Mouse (Mus musculus): ENCODE data around the gene Gm7903.
"Not testable (repeated sequence)": the region's sequence is repeated elsewhere in the genome, so short reads cannot be mapped to it uniquely, and the experiment has no call there.

The Gm7903 gene

DNA sequence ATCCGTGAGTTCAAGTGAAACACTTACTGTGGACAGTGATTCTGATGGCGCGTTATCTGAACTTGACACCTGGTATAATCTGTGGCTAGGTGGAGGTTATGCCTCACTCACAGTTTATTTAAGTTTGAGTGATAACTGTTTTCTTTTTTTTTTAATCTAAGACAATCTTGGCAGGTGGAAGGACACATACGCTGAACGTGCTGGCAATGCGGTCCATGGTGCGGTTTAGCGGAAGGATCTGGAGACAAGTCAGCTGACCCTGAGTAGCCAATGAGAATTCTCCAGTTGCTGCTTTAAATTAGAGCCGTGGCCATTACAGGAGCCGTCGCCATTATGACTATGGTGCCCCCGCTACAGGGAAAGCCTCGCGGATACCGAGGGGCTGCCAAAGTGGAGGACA lies at the start of gene Gm7903:
TSS of gene Gm7903 (plus strand) at position 301 of the 400 bp plus-strand sequence.
- DNase-seq, result not testable (repeated sequence)

GRCm38 (mm10) chrX:135403578-135403977 lies 30.1 kb upstream of the Gm7903 start:
- not testable (repeated sequence) for DNase-seq

DNA sequence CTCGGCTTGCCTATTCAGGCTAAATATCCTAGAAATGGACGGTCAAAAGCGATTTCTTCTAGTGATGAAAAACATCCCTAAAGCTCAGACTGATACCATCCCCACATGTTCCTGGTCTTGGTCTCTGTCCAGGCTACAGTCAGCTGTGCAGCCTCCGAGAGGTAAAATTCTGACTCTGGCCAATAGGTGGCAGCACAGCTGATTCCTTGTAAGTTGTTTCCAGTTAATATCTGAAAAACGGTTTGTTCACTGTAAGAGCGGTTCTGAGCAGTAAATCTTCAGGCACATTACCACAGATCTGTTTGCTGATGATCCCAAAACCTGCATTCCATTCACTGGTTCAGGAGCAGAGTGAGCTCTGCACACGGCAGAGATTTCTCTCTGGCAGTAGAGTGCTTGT lies 12.4 kb upstream of the Gm7903 start:
- not testable (repeated sequence) for DNase-seq

DNA sequence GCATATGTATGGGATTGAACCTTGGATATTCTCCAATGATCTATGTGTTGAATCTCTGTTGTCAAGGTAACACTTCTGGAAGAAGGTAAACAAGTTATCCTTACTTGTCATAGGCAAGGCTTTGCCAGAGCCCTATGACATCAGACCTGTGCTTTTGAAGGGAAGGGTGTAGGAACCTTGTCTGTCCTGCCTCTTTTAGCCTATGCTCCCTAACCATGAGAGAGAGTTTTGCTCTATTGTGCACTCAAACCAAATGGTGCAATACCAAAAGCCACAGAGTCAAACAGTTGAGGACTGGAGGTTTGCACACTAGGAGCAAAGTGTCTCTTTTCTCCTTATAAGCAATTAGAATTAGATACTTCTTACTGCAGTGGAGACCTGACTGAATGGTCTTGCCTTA lies 11.8 kb upstream of the Gm7903 start:
- DNase-seq, result not testable (repeated sequence)

DNA sequence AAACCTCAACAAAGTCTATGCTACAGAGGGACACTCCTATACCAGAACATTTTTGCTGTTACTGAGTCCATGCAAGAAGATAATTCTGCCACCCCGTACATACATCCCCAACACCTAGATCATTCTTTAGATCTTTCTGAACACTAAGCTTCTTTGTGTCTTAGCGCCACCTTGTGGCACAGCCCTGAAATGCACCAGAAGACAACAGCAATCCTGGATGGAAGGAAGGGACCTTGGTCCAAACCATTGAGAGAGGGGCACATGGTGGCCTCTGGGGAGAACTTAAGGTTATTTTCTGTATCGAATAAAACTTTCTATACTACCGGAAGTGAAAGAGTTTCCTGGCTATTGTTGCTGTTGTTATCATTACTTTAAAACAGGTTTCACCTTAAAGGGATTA lies 11.2 kb upstream of the Gm7903 start:
- DNase-seq, result not testable (repeated sequence)

DNA sequence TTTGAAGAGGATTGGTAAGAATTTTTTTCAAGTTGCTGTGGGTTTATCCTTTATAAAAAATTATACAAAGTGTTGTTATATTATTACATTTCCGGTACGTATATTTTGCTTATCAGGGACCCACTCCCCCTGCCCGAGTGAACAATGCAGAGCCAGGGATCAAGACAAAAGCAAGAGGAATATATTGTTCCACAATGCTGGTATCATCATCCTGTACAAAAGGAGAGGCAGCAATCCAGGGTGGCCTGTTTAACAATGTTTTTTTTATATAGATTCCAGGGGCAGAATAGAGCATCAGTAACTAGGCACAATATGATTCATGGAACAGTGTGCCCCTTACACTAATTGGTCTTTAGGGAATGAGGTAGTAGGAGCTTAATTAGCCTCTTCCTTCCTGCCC lies 30.5 kb downstream of the Gm7903 start:
- DNase-seq, result not testable (repeated sequence)

- DNase-seq, result not testable (repeated sequence)
Measured at GRCm38 (mm10) chrX:135481902-135482301, 48.3 kb downstream of the Gm7903 start.

- not testable (repeated sequence) for DNase-seq
Measured at GRCm38 (mm10) chrX:135483183-135483582, 49.5 kb downstream of the Gm7903 start.
